Comparison of ENCODE assay signal across 7 mouse cellular contexts in genomic region chr3:159495243-159495801, GRCm38 (mm10). TPM values are rescaled to one million over a fixed set of nuclear protein-coding genes. Genes with fewer than 3 reads are reported as not detected.
DNase-seq lines count a peak whose midpoint lies in the region; ATAC-seq lines count a peak whose summit lies in the region.

Depdc1a (plus strand) TSS chr3:159495433.

- ATAC-seq in embryonic facial prominence, embryonic 11.5 days (replicated peaks; ENCODE audit: insufficient number of reproducible peaks, low FRiP score, low TSS enrichment, low read depth), result peak; percentile 100
- ATAC-seq in granulocyte monocyte progenitor cell, adult 5-6 weeks (replicated peaks; ENCODE audit: poor library complexity, severe bottlenecking), result peak; percentile 99
- ATAC-seq in midbrain, embryonic 13.5 days, result peak; percentile 100

- DNase-seq in adrenal gland, postnatal 14 days, result peak; percentile 94
- peak; percentile 96 for DNase-seq in embryonic facial prominence, embryonic 11.5 days (ENCODE audit: low spot score)
- DNase-seq in kidney, adult 11 months, result peak; percentile 76
- DNase-seq in limb, embryonic 10.5 days (ENCODE audit: low spot score), result peak; percentile 92
- DNase-seq in spleen, adult 12 weeks (ENCODE audit: low spot score), result peak; percentile 86

- no peaks in the 10 kb centered on the region for H3K9me3 ChIP-seq in embryonic facial prominence, embryonic 11.5 days (replicated peaks; ENCODE audit: control insufficient read depth, low read length)
- H3K9me3 ChIP-seq in limb, embryonic 10.5 days (replicated peaks), result no peaks in the 10 kb centered on the region
- H3K9me3 ChIP-seq in midbrain, embryonic 13.5 days, result no peaks in the 10 kb centered on the region

- peak within 1 kb of the TSS; percentile 77 for H3K9ac ChIP-seq in embryonic facial prominence, embryonic 11.5 days (replicated peaks; ENCODE audit: low read length)
- H3K9ac ChIP-seq in midbrain, embryonic 13.5 days (replicated peaks), result peak within 1 kb of the TSS; percentile 73

- H3K4me2 ChIP-seq in embryonic facial prominence, embryonic 11.5 days (ENCODE audit: low read depth, low read length), result peak within 1 kb of the TSS; percentile 53
- peak within 1 kb of the TSS; percentile 69 for H3K4me2 ChIP-seq in midbrain, embryonic 13.5 days (replicated peaks)

- H3K27me3 ChIP-seq in embryonic facial prominence, embryonic 11.5 days (ENCODE audit: control insufficient read depth, insufficient read depth, low read length), result no peaks in the 10 kb centered on the region
- H3K27me3 ChIP-seq in limb, embryonic 10.5 days (ENCODE audit: low read depth, poor library complexity, severe bottlenecking), result no peaks in the 10 kb centered on the region
- H3K27me3 ChIP-seq in midbrain, embryonic 13.5 days, result no peaks in the 10 kb centered on the region

- H3K27ac ChIP-seq in embryonic facial prominence, embryonic 11.5 days (replicated peaks; ENCODE audit: low read depth, low read length), result no peak within 1 kb of the TSS
- H3K27ac ChIP-seq in limb, embryonic 10.5 days, result peak within 1 kb of the TSS; percentile 88
- H3K27ac ChIP-seq in midbrain, embryonic 13.5 days, result no peak within 1 kb of the TSS; the same call in 1 of the 2 replicates

- no peaks in the 10 kb centered on the region for H3K4me1 ChIP-seq in embryonic facial prominence, embryonic 11.5 days (ENCODE audit: control insufficient read depth, insufficient read depth, low read length)
- H3K4me1 ChIP-seq in limb, embryonic 10.5 days, result peaks cover 8% of the 10 kb centered on the region; the same call in 1 of the 2 replicates
- peaks cover 12% of the 10 kb centered on the region for H3K4me1 ChIP-seq in midbrain, embryonic 13.5 days (replicated peaks)

- H3K36me3 ChIP-seq in embryonic facial prominence, embryonic 11.5 days (replicated peaks; ENCODE audit: control insufficient read depth, insufficient read depth, low read depth, low read length), result no peaks in the 10 kb centered on the region
- H3K36me3 ChIP-seq in limb, embryonic 10.5 days, result peaks cover 14% of the 10 kb centered on the region
- 0 out of 2 replicates have a peak, but pooled peaks cover 7% of the 10 kb centered on the region for H3K36me3 ChIP-seq in midbrain, embryonic 13.5 days

- H3K4me3 ChIP-seq in embryonic facial prominence, embryonic 11.5 days (ENCODE audit: low read depth, low read length), result peak within 1 kb of the TSS; percentile 56
- peak within 1 kb of the TSS; percentile 61 for H3K4me3 ChIP-seq in limb, embryonic 10.5 days
- peak within 1 kb of the TSS; percentile 56 for H3K4me3 ChIP-seq in midbrain, embryonic 13.5 days (replicated peaks)

- WGBS in embryonic facial prominence, embryonic 11.5 days, result under 1% methylated on average over 28 of the region's 28 CpGs
- under 1% methylated on average over 28 of the region's 28 CpGs for WGBS in limb, embryonic 10.5 days
- under 1% methylated on average over 28 of the region's 28 CpGs for WGBS in midbrain, embryonic 13.5 days

RNA-seq across cellular contexts. Expression of gene Depdc1a, which starts in this region (rescaled TPM):
- total RNA-seq in adrenal gland, postnatal 14 days (2021), result 5.3 and 6.5 TPM in 2 replicates
- 54.6 and 65.5 TPM in 2 replicates for polyA plus RNA-seq in embryonic facial prominence, embryonic 11.5 days (2014; fragmentation: Nextera tagmentation; extraction: Ambion mirVana)
- 4.8 and 14.1 TPM in 2 replicates for total RNA-seq in granulocyte monocyte progenitor cell, adult 5-6 weeks (2014; fragmentation: Nextera tagmentation)
- 19.9 and 29.0 TPM in 2 replicates for total RNA-seq in granulocyte monocyte progenitor cell, adult 5-6 weeks (2017)
- polyA plus RNA-seq in limb, embryonic 10.5 days (2016; fragmentation: Nextera tagmentation; extraction: Ambion mirVana), result 33.1 and 38.9 TPM in 2 replicates
- 8.3 and 9.8 TPM in 2 replicates for polyA plus RNA-seq in midbrain, embryonic 13.5 days (2015; fragmentation: Nextera tagmentation; extraction: Ambion mirVana)
